Mouse (Mus musculus) left cerebral cortex, adult 11 months (tissue): ENCODE measurements around the gene Pln.

Source experiments
- DNase-seq: peaks from one replicate; pipeline ENCODE4 v3.0.0; 2022; ENCODE audit warnings: low spot score

Pln gene

GRCm38 (mm10) chr10:53364311-53364710 lies 26.8 kb downstream of the Pln start:
- no peak for DNase-seq

- DNase-seq, result no peak
Measured at GRCm38 (mm10) chr10:53367265-53367664, 29.8 kb downstream of the Pln start.

- no peak for DNase-seq
Measured at GRCm38 (mm10) chr10:53373885-53374578, 36.6 kb downstream of the Pln start.

- DNase-seq, result no peak
Measured at GRCm38 (mm10) chr10:53377096-53377495, 39.6 kb downstream of the Pln start.

GRCm38 (mm10) chr10:53378296-53378695 lies 40.8 kb downstream of the Pln start:
- no peak for DNase-seq

- no peak for DNase-seq
Measured at GRCm38 (mm10) chr10:53378981-53379708, 41.7 kb downstream of the Pln start.

- DNase-seq, result peak; percentile 73
Measured at GRCm38 (mm10) chr10:53379709-53380106, 42.2 kb downstream of the Pln start, which contains the start of gene Cep85l. Cep85l (minus strand) TSS chr10:53379947.

- no peak for DNase-seq
Measured at GRCm38 (mm10) chr10:53382696-53383365, 45.4 kb downstream of the Pln start.

- DNase-seq, result no peak
Measured at GRCm38 (mm10) chr10:53384896-53385295, 47.4 kb downstream of the Pln start.

- DNase-seq, result no peak
Measured at GRCm38 (mm10) chr10:53385438-53385837, 48.0 kb downstream of the Pln start.

- no peak for DNase-seq
Measured at GRCm38 (mm10) chr10:53388227-53388920, 50.9 kb downstream of the Pln start.

GRCm38 (mm10) chr10:53394923-53395629 lies 57.6 kb downstream of the Pln start:
- DNase-seq, result no peak
